7 mouse cellular contexts compared by ENCODE assay signal in genomic region chr8:81478674-81479073, GRCm38 (mm10).
DNase-seq lines count a peak whose midpoint lies in the region; ATAC-seq and TF ChIP-seq lines count a peak whose summit lies in the region.

No protein-coding gene starts in this region.

- H3K4me2 ChIP-seq in CH12.LX (ENCODE audit: insufficient read depth, low read depth, poor library complexity, severe bottlenecking), result no peak overlapping the region
- no peak overlapping the region for H3K4me2 ChIP-seq in midbrain, embryonic 13.5 days (replicated peaks)

- no peaks in the 10 kb centered on the region for H3K9me3 ChIP-seq in CH12.LX (replicated peaks; ENCODE audit: low read length)
- H3K9me3 ChIP-seq in midbrain, embryonic 13.5 days, result no peaks in the 10 kb centered on the region

- no peak for TF ChIP-seq EP300 in CH12.LX (IDR thresholded peaks at IDR 0.05; ENCODE audit: low read length)

- no peak overlapping the region for H3K9ac ChIP-seq in CH12.LX (ENCODE audit: insufficient read depth, low read depth)
- H3K9ac ChIP-seq in midbrain, embryonic 13.5 days (replicated peaks), result no peak overlapping the region

- ATAC-seq in midbrain, embryonic 13.5 days, result 0 out of 2 replicates have a peak, but pooled peaks have one; percentile 65

- peak in 1 of 2 experiments; percentile 79; a peak in 3 of 4 replicates for TF ChIP-seq CTCF in CH12.LX (conservative IDR thresholded peaks at IDR 0.05 in 1 of 2, IDR thresholded peaks at IDR 0.05 in 1 of 2; ENCODE audit: low read depth in 2 of 2, low read length in 2 of 2)

- no peak for TF ChIP-seq POLR2A in CH12.LX (IDR thresholded peaks at IDR 0.05; ENCODE audit: low read depth, low read length)

- no peaks in the 10 kb centered on the region for H3K27me3 ChIP-seq in CH12.LX (replicated peaks)
- no peaks in the 10 kb centered on the region for H3K27me3 ChIP-seq in midbrain, embryonic 13.5 days

- peaks cover 0 to 5% of the 10 kb centered on the region in 2 experiments; a peak in 1 of 4 replicates for H3K4me1 ChIP-seq in CH12.LX (ENCODE audit: control insufficient read depth in 1 of 2, insufficient read depth in 2 of 2)
- no peaks in the 10 kb centered on the region for H3K4me1 ChIP-seq in midbrain, embryonic 13.5 days (replicated peaks)

- WGBS in midbrain, embryonic 13.5 days, result 42% methylated on average over 3 of the region's 3 CpGs

- H3K27ac ChIP-seq in CH12.LX (ENCODE audit: insufficient read depth, low read depth), result no peak overlapping the region
- no peak overlapping the region for H3K27ac ChIP-seq in midbrain, embryonic 13.5 days

- peak; percentile 9 to 18 for DNase-seq in kidney, postnatal 36 days
- no peak for DNase-seq in kidney, adult 18-20 months
- peak; percentile 39 for DNase-seq in CH12.LX (ENCODE audit: extremely low read depth)
- DNase-seq in T-cell, adult 2 months (ENCODE audit: low spot score), result peak; percentile 41
- DNase-seq in spleen, adult 12 weeks (ENCODE audit: low spot score), result no peak
- DNase-seq in cerebellum, adult 11 months, result no peak

- peak; percentile 84 for TF ChIP-seq RAD21 in CH12.LX (IDR thresholded peaks at IDR 0.05; ENCODE audit: low read depth, low read length)

- no peak overlapping the region for H3K4me3 ChIP-seq in CH12.LX (replicated peaks in 1 of 3; ENCODE audit: low read depth in 2 of 3, low read length in 2 of 3, poor library complexity in 1 of 3)
- no peak overlapping the region for H3K4me3 ChIP-seq in midbrain, embryonic 13.5 days (replicated peaks)

- dilution Hi-C loops in CH12.LX (cut with MboI; ENCODE audit: extremely low pct_ligation_motif_present, extremely low pct_unique_long_range_greater_than_20kb, low sequenced_read_pairs), result no loop called here

- H3K36me3 ChIP-seq in CH12.LX (replicated peaks in 1 of 2; ENCODE audit: control insufficient read depth in 1 of 2, insufficient read depth in 1 of 2, low read length in 1 of 2), result no peaks in the 10 kb centered on the region
- no peaks in the 10 kb centered on the region for H3K36me3 ChIP-seq in midbrain, embryonic 13.5 days

- in situ Hi-C loops in CH12.LX (cut with MboI; ENCODE audit: low pct_ligation_motif_present, low pct_unique_long_range_greater_than_20kb, low sequenced_read_pairs), result no loop called here

- no peaks in the 10 kb centered on the region for H3K79me2 ChIP-seq in CH12.LX (replicated peaks; ENCODE audit: control insufficient read depth, extremely low read depth, insufficient read depth, poor library complexity, severe bottlenecking)

TF ChIP-seq in CH12.LX, 34 proteins besides CTCF, POLR2A, EP300 and RAD21:
- no peak for TF ChIP-seq JUN (IDR thresholded peaks at IDR 0.05; ENCODE audit: insufficient read depth, low read depth, low read length)
- no peak for TF ChIP-seq NELFE (IDR thresholded peaks at IDR 0.05; ENCODE audit: low read depth, low read length)
- peak; percentile 61 for TF ChIP-seq ZC3H11A (IDR thresholded peaks at IDR 0.05; ENCODE audit: low read depth, low read length)
- TF ChIP-seq TBP (conservative IDR thresholded peaks at IDR 0.05; ENCODE audit: low read depth, low read length), result no peak
- no peak for TF ChIP-seq HCFC1 (IDR thresholded peaks at IDR 0.05; ENCODE audit: low read depth, low read length)
- peak; percentile 87 for TF ChIP-seq SMC3 (IDR thresholded peaks at IDR 0.05; ENCODE audit: low read depth, low read length)
- TF ChIP-seq BHLHE40 (IDR thresholded peaks at IDR 0.05; ENCODE audit: low read depth, low read length), result no peak
- TF ChIP-seq ETS1 (conservative IDR thresholded peaks at IDR 0.05; ENCODE audit: low read depth, low read length), result no peak
- TF ChIP-seq IRF4 (IDR thresholded peaks at IDR 0.05; ENCODE audit: low read depth, low read length), result 0 out of 2 replicates have a peak, but pooled peaks have one; percentile 15
- TF ChIP-seq CHD2 (IDR thresholded peaks at IDR 0.05; ENCODE audit: low read length), result no peak

Comparison
In these comparisons a context has a peak if more than half of its experiments do, and no peak if none do; other contexts are left out.
1. DNase-seq: peak in kidney, postnatal 36 days (2 of 2), CH12.LX (single experiment) and T-cell, adult 2 months (single experiment); none in kidney, adult 18-20 months (single experiment), spleen, adult 12 weeks (single experiment) and cerebellum, adult 11 months (single experiment).